Mouse (Mus musculus) spleen, adult 10 weeks (tissue): ENCODE data around the gene Smcr8. TPM values are rescaled to one million over a fixed set of nuclear protein-coding genes. Genes with fewer than 3 reads are reported as not detected.

Source experiments
- polyA plus RNA-seq: library from polyadenylated mRNA; stranded (reverse); fragments of 350-450 nt; fragmentation: Illumina TruSeq; extraction: RNeasy Lipid Tissue Mini Kit (QIAGEN cat#74804); gene quantifications from one replicate; pipeline ENCODE4 v1.2.3, GENCODE M21; 2015; ENCODE audit warnings: low replicate concordance; ENCODE audit not compliant: insufficient read depth

Smcr8 gene
- 36.9 TPM for polyA plus RNA-seq

DNA sequence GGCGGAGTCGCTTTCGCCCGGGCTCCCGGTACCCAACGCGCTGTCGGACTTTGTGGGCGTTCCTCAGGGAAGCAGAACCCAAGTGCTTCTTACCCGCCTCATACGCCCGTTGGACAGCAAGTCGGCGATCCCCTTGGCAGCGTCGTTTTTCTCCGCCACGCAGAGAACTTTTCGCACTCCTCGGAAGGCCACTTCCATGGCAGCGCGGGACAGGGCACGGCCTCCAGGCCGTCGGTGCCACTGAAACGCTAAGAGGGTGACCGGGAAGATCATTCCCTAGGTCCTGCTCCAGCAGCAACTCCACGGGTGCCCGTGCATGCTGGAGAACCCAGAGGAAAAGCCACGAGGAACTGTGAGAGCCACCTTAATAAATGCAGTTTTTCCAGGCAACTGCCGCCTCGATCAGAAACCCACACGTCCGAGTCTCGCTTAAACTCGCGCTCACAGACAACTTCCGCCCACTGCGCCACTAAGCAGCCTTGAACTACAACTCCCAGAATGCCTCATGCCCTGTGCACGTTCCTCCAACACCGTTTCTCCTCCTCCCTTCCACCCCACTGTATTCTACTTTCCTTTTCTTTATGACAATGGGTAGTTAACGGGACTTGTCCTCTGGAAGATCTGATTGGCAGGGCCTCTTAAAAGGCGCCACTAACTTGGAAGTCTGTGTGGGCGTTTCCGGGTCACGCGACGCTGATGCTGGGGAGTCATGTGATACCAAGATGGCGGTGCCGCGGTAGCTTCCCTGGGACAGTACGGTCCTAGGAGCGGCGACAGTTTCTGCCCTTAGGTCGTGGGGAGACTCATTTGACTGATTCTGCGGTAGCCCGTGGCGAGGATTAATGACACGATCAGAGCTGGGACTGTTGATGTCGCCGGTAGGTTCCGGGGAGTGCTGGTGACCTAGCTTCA is at the start of gene Smcr8, which contains the start of gene Top3a:
Gene Smcr8, plus strand, starts transcription at position 696 of the 912 bp plus-strand sequence.
Gene Top3a, minus strand, starts transcription at position 537 of the 912 bp plus-strand sequence.

DNA sequence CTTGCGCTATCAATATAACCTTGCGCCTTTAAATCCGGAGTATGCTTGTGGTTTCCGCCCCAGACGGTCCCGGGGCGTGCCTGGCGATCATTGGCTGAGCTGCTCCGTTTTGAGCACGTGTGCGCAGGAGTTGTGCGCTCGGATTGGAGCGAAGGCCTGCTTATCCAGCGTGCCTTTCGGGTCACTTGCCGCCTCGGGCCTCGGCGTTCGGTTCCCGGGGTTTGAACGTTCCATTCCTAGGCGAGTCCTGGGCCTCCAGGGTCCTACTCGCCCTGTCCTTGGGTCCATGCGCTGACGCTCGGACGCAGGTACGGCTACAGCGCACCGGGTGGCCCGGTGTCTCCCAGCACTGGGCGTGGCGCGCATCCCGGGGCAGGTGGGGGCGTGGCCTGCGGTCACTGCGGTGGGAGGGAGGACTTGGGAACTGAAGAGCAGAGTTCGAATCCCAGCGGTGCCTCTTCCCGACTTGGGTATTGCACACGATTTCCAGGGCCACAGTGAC is 49.0 kb upstream of the Smcr8 start, which contains the start of gene Mief2:
Gene Mief2, plus strand, starts transcription at position 139 of the 502 bp plus-strand sequence.

DNA sequence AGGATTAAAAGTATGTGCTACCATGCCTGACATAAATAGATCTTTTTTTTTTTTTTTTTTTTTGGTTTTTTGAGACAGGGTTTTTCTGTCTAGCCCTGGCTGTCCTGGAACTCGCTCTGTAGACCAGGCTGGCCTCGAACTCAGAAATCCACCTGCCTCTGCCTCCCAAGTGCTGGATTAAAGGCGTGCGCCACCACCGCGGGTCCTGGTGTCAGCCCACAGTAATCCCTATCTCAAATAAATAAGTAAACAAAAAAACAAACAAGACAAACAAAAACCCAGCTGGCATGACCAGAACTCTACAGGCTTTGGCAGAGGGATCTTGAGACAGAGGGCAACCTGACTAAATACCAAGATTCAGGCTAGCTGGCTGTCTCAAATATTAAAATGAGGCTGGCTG is 34.3 kb downstream of the Smcr8 start, which contains the start of gene Shmt1:
Gene Shmt1, minus strand, starts transcription at position 101 of the 400 bp plus-strand sequence.

DNA sequence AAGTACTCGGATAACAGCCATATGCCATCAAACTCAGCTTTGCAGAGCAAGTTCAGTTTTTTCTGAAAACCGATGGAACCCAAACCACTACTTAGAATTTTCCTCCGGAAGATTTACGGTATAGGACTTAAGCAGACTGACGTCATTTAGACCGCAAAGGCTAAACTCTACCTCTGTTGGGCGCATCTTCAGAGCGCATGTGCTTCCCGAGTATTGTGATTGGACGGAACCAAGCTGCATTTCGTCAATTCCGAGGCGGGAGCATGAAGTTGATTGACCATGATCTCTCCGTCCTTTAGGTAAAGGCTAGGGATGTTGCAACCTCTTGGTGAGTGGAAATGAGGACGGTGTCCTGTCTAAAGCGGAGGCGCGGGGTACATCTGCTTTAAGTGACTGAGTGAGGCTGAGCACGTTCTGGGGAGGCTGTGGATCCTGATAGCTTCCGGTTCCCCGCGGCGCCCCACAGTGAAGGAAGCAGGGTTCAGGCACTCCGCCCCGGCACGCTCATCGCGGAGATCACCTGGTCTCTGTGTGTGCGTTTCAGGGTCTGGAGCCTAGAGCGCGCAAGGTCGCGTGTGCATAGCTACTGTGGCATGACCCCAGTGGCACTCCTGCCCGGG is 53.2 kb downstream of the Smcr8 start, which contains the start of gene Dhrs7b:
Gene Dhrs7b, plus strand, starts transcription at position 199 of the 620 bp plus-strand sequence.

Other genes starting within 250 kb of the Smcr8 start
- 38.1 TPM for gene Alkbh5, start 241.1 kb upstream of the Smcr8 start, polyA plus RNA-seq
- 6.9 TPM for gene Llgl1, start 77.8 kb upstream of the Smcr8 start, polyA plus RNA-seq
- gene Flii, start 50.3 kb upstream of the Smcr8 start, polyA plus RNA-seq = 56.0 TPM
- 4.3 TPM for gene Mief2, start 49.1 kb upstream of the Smcr8 start, polyA plus RNA-seq
- 14.0 TPM for gene Top3a, start 159 bp upstream of the Smcr8 start, polyA plus RNA-seq
- 12.6 TPM for gene Shmt1, start 34.2 kb downstream of the Smcr8 start, polyA plus RNA-seq
- 8.9 TPM for gene Dhrs7b, start 53.1 kb downstream of the Smcr8 start, polyA plus RNA-seq
- 15.2 TPM for gene Tmem11, start 101.7 kb downstream of the Smcr8 start, polyA plus RNA-seq
- 8.3 TPM for gene Natd1, start 137.2 kb downstream of the Smcr8 start, polyA plus RNA-seq
- 32.8 TPM for gene Map2k3, start 154.5 kb downstream of the Smcr8 start, polyA plus RNA-seq
- gene Kcnj12, start 245.0 kb downstream of the Smcr8 start, polyA plus RNA-seq = not detected